Mouse (Mus musculus): ENCODE results near the gene Kcna10. TPM values are rescaled to one million over a fixed set of nuclear protein-coding genes. Genes with fewer than 3 reads are reported as not detected.
A peak's percentile ranks its signal among the peaks of the same experiment; 100 is the strongest.

Gene Kcna10
- polyA plus RNA-seq, 1 experiment from 2014 or later, result not detected

GRCm38 (mm10) chr3:107230527-107230926, 47.7 kb downstream of the Kcna10 start, which contains the start of gene A630076J17Rik:
A630076J17Rik (plus strand) TSS chr3:107230614.
- Histone ChIP-seq H3K4me3 (replicated peaks) (no peak within 1 kb of the TSS), H3K27me3 (peaks cover 7% of the 10 kb centered on the region; the same call in 1 of the 2 replicates), H3K36me3 (replicated peaks) (no peaks in the 10 kb centered on the region), H3K9ac (no peak within 1 kb of the TSS), H3K27ac (no peak within 1 kb of the TSS), H3K9me3 (no peaks in the 10 kb centered on the region), H3K4me1 (0 out of 2 replicates have a peak, but pooled peaks cover 5% of the 10 kb centered on the region), H3K4me2 (no peak within 1 kb of the TSS)
- no peak for ATAC-seq (ENCODE audit: low FRiP score)
- WGBS, result 59% methylated on average over 1 of the region's 1 CpGs

- peaks cover 7% of the 10 kb centered on the region; the same call in 1 of the 2 replicates for H3K27me3 ChIP-seq
- no peak for ATAC-seq (ENCODE audit: low FRiP score)
- H3K9me3 ChIP-seq, result no peaks in the 10 kb centered on the region
- 73% methylated on average over 4 of the region's 4 CpGs for WGBS
- no peak overlapping the region for H3K4me2 ChIP-seq
- no peak overlapping the region for H3K4me3 ChIP-seq (replicated peaks)
- no peak overlapping the region for H3K9ac ChIP-seq
- H3K36me3 ChIP-seq (replicated peaks), result no peaks in the 10 kb centered on the region
- H3K27ac ChIP-seq, result no peak overlapping the region
- 0 out of 2 replicates have a peak, but pooled peaks cover 5% of the 10 kb centered on the region for H3K4me1 ChIP-seq
Observed at GRCm38 (mm10) chr3:107231202-107231601, 48.3 kb downstream of the Kcna10 start.

GRCm38 (mm10) chr3:107233351-107233813, 50.5 kb downstream of the Kcna10 start:
- Histone ChIP-seq H3K4me1 (0 out of 2 replicates have a peak, but pooled peaks cover 5% of the 10 kb centered on the region), H3K27me3 (peaks cover 7% of the 10 kb centered on the region; the same call in 1 of the 2 replicates), H3K27ac (no peak overlapping the region), H3K9me3 (no peaks in the 10 kb centered on the region), H3K36me3 (replicated peaks) (no peaks in the 10 kb centered on the region), H3K4me2 (no peak overlapping the region), H3K4me3 (replicated peaks) (no peak overlapping the region), H3K9ac (no peak overlapping the region)
- peak; percentile 60; the same call in 1 of the 2 replicates for ATAC-seq (ENCODE audit: low FRiP score)
- 9% methylated on average over 11 of the region's 11 CpGs for WGBS

- H3K27ac ChIP-seq, result no peak overlapping the region
- ATAC-seq (ENCODE audit: low FRiP score), result peak; percentile 48; the same call in 1 of the 2 replicates
- no peak overlapping the region for H3K9ac ChIP-seq
- H3K4me1 ChIP-seq, result 0 out of 2 replicates have a peak, but pooled peaks cover 5% of the 10 kb centered on the region
- H3K4me3 ChIP-seq (replicated peaks), result no peak overlapping the region
- H3K4me2 ChIP-seq, result no peak overlapping the region
- H3K27me3 ChIP-seq, result peaks cover 7% of the 10 kb centered on the region; the same call in 1 of the 2 replicates
- H3K36me3 ChIP-seq (replicated peaks), result no peaks in the 10 kb centered on the region
- no peaks in the 10 kb centered on the region for H3K9me3 ChIP-seq
- 25% methylated on average over 2 of the region's 2 CpGs for WGBS
Observed at GRCm38 (mm10) chr3:107233945-107234344, 51.1 kb downstream of the Kcna10 start.

GRCm38 (mm10) chr3:107238051-107238450, 55.2 kb downstream of the Kcna10 start:
- Histone ChIP-seq H3K27me3 (no peaks in the 10 kb centered on the region; the same call in 1 of the 2 replicates), H3K9ac (no peak overlapping the region), H3K4me3 (replicated peaks) (no peak overlapping the region), H3K9me3 (no peaks in the 10 kb centered on the region), H3K4me1 (peaks cover 14% of the 10 kb centered on the region; the same call in 1 of the 2 replicates), H3K36me3 (replicated peaks) (no peaks in the 10 kb centered on the region), H3K4me2 (no peak overlapping the region), H3K27ac (no peak overlapping the region)
- ATAC-seq (ENCODE audit: low FRiP score), result no peak
- WGBS, result 74% methylated on average over 2 of the region's 2 CpGs

GRCm38 (mm10) chr3:107238471-107238980, 55.7 kb downstream of the Kcna10 start:
- WGBS, result 94% methylated on average over 8 of the region's 8 CpGs
- no peaks in the 10 kb centered on the region for H3K36me3 ChIP-seq (replicated peaks)
- no peak for ATAC-seq (ENCODE audit: low FRiP score)

GRCm38 (mm10) chr3:107239607-107240006, 56.8 kb downstream of the Kcna10 start, which contains the start of gene Prok1:
Prok1 (minus strand) TSS chr3:107239707.
- peaks cover 10% of the 10 kb centered on the region; the same call in 1 of the 2 replicates for H3K4me1 ChIP-seq
- H3K27ac ChIP-seq, result no peak within 1 kb of the TSS
- ATAC-seq (ENCODE audit: low FRiP score), result no peak
- no peak within 1 kb of the TSS for H3K4me2 ChIP-seq
- H3K4me3 ChIP-seq (replicated peaks), result no peak within 1 kb of the TSS
- peaks cover 8% of the 10 kb centered on the region for H3K27me3 ChIP-seq
- no peaks in the 10 kb centered on the region for H3K9me3 ChIP-seq
- no peak within 1 kb of the TSS for H3K9ac ChIP-seq
- no peaks in the 10 kb centered on the region for H3K36me3 ChIP-seq (replicated peaks)
- WGBS, result 90% methylated on average over 9 of the region's 9 CpGs

More at GRCm38 (mm10) chr3:107238471-107238980, 55.7 kb downstream of the Kcna10 start:
- Histone ChIP-seq H3K9me3 (no peaks in the 10 kb centered on the region), H3K4me1 (peaks cover 10% of the 10 kb centered on the region; the same call in 1 of the 2 replicates), H3K4me2 (no peak overlapping the region), H3K27me3 (no peaks in the 10 kb centered on the region; the same call in 1 of the 2 replicates), H3K4me3 (replicated peaks) (no peak overlapping the region), H3K9ac (no peak overlapping the region), H3K27ac (no peak overlapping the region)

- 25% methylated on average over 14 of the region's 14 CpGs for WGBS
- H3K9ac ChIP-seq, result no peak overlapping the region
Observed at GRCm38 (mm10) chr3:107241389-107242094, 58.7 kb downstream of the Kcna10 start.

More at GRCm38 (mm10) chr3:107241389-107242094, 58.7 kb downstream of the Kcna10 start:
- Histone ChIP-seq H3K4me2 (peak overlapping the region; percentile 6; the same call in 1 of the 2 replicates), H3K9me3 (no peaks in the 10 kb centered on the region), H3K27ac (no peak overlapping the region), H3K4me3 (replicated peaks) (no peak overlapping the region), H3K4me1 (peaks cover 10% of the 10 kb centered on the region; the same call in 1 of the 2 replicates), H3K36me3 (replicated peaks) (no peaks in the 10 kb centered on the region), H3K27me3 (peaks cover 12% of the 10 kb centered on the region)
- peak; percentile 78; the same call in 1 of the 2 replicates for ATAC-seq (ENCODE audit: low FRiP score)

Other genes starting within 250 kb of the Kcna10 start
- gene Kcna3, start 146.9 kb upstream of the Kcna10 start, polyA plus RNA-seq (2016; fragmentation: Nextera tagmentation; extraction: Ambion mirVana), result 17.3 and 18.4 TPM in 2 replicates
- gene Kcna2, start 81.9 kb upstream of the Kcna10 start, polyA plus RNA-seq (2016; fragmentation: Nextera tagmentation; extraction: Ambion mirVana), result 0.29 TPM in 2 replicates
- not detected in 2 replicates for gene Cym, start 38.7 kb downstream of the Kcna10 start, polyA plus RNA-seq (2016; fragmentation: Nextera tagmentation; extraction: Ambion mirVana)
- not detected in 2 replicates for gene A630076J17Rik, start 47.6 kb downstream of the Kcna10 start, polyA plus RNA-seq (2016; fragmentation: Nextera tagmentation; extraction: Ambion mirVana)
- gene Prok1, start 56.7 kb downstream of the Kcna10 start, polyA plus RNA-seq (2016; fragmentation: Nextera tagmentation; extraction: Ambion mirVana), result 0.06 TPM in 1 of 2 replicates, not detected in the other
- 165 and 175 TPM in 2 replicates for gene Lamtor5, start 95.8 kb downstream of the Kcna10 start, polyA plus RNA-seq (2016; fragmentation: Nextera tagmentation; extraction: Ambion mirVana)
- 3.3 and 3.6 TPM in 2 replicates for gene Slc16a4, start 108.2 kb downstream of the Kcna10 start, polyA plus RNA-seq (2016; fragmentation: Nextera tagmentation; extraction: Ambion mirVana)
- 15.3 and 17.3 TPM in 2 replicates for gene Rbm15, start 150.6 kb downstream of the Kcna10 start, polyA plus RNA-seq (2016; fragmentation: Nextera tagmentation; extraction: Ambion mirVana)

Measured in forebrain, embryonic 12.5 days (tissue).